Mouse (Mus musculus) limb, embryonic 10.5 days (tissue): ENCODE measurements at regions not wholly inside any gene's neighbourhood (a gene's known extent, or its start where the extent isn't known, plus 50 kb on each side); places are given as distances from the start of the nearest gene placed in this dataset.

Source experiments
- DNase-seq: peaks from one replicate; pipeline ENCODE4 v3.0.0-alpha.2; 2017; ENCODE audit warnings: low spot score
- H3K27ac ChIP-seq: fragments of 300-500 bp; sonication (generic); 2 replicates; pipeline ENCODE4 v1.5.1; 2016; ENCODE audit warnings: mild to moderate bottlenecking
- H3K27me3 ChIP-seq: fragments of 300-500 bp; sonication (generic); 2 replicates; pipeline ENCODE4 v1.6.1; 2016; ENCODE audit warnings: low read depth, mild to moderate bottlenecking; ENCODE audit not compliant: poor library complexity, severe bottlenecking
- H3K36me3 ChIP-seq: fragments of 300-500 bp; sonication (generic); 2 replicates; pipeline ENCODE4 v1.6.1; 2016; ENCODE audit warnings: mild to moderate bottlenecking, moderate library complexity
- H3K4me1 ChIP-seq: fragments of 300-500 bp; sonication (generic); 2 replicates; pipeline ENCODE4 v1.6.1; 2016
- H3K4me3 ChIP-seq: fragments of 300-500 bp; sonication (generic); 2 replicates; pipeline ENCODE4 v1.5.1; 2016; ENCODE audit warnings: mild to moderate bottlenecking, moderate library complexity
- H3K9me3 ChIP-seq: fragments of 300-500 bp; sonication (generic); replicated peaks from 2 replicates; pipeline ENCODE4 v1.6.1; 2016; ENCODE audit warnings: mild to moderate bottlenecking
- WGBS: fragments of 180-500 bp; shearing (Covaris S2); methylation state at CpG from one replicate; pipeline ENCODE4 v1.1.7; 2016; 5-methylcytosine and 5-hydroxymethylcytosine counted together

DNA sequence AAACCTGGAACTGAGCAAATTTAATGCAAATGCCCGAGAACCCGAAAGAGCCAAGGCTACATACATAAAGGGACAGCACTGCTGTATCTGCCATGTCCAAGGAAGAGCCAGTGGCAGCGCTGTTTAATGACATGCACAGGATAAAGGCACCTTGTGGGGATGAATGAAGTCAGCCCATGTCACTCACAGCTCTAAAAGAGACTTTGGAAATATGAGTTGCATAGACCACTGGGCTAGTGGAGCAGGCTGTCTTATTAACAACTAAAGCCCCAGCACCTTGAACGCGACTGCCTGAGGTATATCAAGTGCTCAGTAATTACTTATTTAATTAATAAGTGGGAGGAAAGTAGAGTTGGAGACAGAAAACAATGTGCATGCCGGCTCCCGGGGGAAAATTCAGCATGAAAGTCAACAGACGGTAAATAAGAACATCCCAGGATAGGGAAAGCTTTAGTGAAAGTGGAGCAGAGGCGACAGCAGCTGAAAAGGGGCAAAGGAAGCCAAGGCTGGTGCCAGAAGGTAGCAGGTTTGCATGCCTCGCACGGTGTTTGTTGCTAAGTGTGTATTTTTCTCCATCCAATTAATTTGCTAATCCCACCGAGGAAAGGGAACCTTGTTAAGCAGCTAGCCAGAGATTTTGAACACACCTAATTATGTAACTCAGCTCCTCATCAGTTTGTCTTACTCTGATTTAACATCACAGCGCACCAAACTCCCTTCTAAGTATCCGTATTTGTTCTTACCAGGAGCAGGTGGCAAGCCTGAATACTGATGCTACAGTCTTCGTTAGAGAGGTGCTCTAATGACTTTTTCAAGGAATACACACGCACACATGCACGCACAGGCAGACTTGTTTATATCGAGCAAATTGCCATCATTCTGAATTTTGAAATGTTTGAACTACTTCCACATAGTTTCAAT lies 167.4 kb downstream of the Triml1 start:
- Histone ChIP-seq H3K27me3 (no peaks in the 10 kb centered on the region), H3K27ac (no peak overlapping the region), H3K4me3 (no peak overlapping the region), H3K9me3 (no peaks in the 10 kb centered on the region), H3K36me3 (no peaks in the 10 kb centered on the region), H3K4me1 (0 out of 2 replicates have a peak, but pooled peaks cover 6% of the 10 kb centered on the region)
- DNase-seq, result no peak
- WGBS, result 85% methylated on average over 18 of the region's 18 CpGs

DNA sequence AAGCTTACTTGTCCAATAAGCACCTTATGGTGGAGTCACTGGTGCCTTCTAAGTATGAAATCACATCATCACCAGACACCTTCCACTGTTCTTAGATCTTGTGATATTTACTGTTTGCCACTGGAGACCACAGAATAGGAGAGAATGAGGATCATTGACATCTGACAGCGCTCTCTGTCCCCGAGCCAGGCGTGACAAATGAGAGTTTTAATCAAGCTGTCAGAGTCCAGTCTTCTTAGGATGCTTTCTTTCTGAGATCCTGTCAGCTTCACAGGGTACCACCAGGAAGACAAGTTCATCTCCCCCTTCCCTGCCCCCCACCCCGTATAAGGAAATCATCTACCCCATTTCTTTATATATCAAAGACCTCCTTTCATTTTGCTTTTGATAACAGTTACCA lies 168.7 kb downstream of the Triml1 start:
- Histone ChIP-seq H3K27ac (no peak overlapping the region), H3K4me3 (no peak overlapping the region), H3K27me3 (no peaks in the 10 kb centered on the region), H3K9me3 (no peaks in the 10 kb centered on the region), H3K4me1 (peaks cover 11% of the 10 kb centered on the region; the same call in 1 of the 2 replicates), H3K36me3 (no peaks in the 10 kb centered on the region)
- WGBS, result 90% methylated on average over 4 of the region's 4 CpGs
- no peak for DNase-seq

DNA sequence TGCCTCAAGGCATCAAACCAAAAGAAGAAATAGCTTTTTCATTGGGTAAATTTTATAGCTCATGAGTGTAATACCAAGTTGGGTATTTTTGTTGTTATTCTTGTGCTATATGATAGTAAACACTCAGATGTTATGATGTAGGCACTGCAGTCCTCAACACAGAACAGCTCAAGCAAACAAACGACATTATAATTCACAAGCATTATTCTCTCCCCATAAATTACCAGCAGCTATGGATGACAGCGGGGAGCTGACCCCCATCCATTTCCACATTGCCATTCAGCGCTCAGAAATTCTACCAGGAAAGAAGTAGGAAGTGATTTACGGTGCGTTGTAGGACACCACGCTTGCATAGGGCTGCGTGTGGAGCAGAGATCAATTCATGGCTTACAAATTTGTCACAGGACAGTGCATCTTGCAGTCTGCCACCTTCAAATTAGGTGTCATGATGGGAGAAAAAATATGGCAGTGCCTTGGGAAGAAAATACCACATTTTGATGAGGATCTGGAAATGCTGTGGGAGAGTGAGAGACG lies 173.4 kb downstream of the Triml1 start:
- peak; percentile 39 for DNase-seq
- Histone ChIP-seq H3K27ac (no peak overlapping the region), H3K4me1 (peaks cover 5% of the 10 kb centered on the region; the same call in 1 of the 2 replicates), H3K36me3 (no peaks in the 10 kb centered on the region), H3K9me3 (no peaks in the 10 kb centered on the region), H3K4me3 (no peak overlapping the region), H3K27me3 (no peaks in the 10 kb centered on the region)
- WGBS, result 51% methylated on average over 8 of the region's 8 CpGs

DNA sequence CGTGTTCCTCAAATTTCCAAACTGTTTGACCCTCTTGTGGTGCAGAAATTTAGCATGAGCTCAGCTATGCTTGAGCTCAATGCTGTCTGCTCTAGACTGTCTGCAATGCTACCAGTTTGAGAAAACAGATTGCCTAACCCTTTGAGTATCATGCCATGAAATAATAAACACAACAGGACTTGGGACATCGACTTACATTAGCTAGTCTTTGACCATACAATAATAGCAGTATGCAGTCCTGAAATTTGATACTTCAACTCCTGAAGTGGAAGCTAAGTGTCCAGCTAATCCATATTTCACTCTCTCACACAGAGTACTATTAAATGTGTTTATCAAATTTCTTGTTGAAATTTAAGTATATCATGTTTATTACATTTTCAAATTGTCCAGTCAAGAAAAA lies 176.8 kb downstream of the Triml1 start:
- Histone ChIP-seq H3K27me3 (no peaks in the 10 kb centered on the region), H3K4me1 (peaks cover 5% of the 10 kb centered on the region; the same call in 1 of the 2 replicates), H3K36me3 (no peaks in the 10 kb centered on the region), H3K9me3 (no peaks in the 10 kb centered on the region), H3K4me3 (no peak overlapping the region), H3K27ac (no peak overlapping the region)
- 87% methylated on average over 2 of the region's 2 CpGs for WGBS
- no peak for DNase-seq

DNA sequence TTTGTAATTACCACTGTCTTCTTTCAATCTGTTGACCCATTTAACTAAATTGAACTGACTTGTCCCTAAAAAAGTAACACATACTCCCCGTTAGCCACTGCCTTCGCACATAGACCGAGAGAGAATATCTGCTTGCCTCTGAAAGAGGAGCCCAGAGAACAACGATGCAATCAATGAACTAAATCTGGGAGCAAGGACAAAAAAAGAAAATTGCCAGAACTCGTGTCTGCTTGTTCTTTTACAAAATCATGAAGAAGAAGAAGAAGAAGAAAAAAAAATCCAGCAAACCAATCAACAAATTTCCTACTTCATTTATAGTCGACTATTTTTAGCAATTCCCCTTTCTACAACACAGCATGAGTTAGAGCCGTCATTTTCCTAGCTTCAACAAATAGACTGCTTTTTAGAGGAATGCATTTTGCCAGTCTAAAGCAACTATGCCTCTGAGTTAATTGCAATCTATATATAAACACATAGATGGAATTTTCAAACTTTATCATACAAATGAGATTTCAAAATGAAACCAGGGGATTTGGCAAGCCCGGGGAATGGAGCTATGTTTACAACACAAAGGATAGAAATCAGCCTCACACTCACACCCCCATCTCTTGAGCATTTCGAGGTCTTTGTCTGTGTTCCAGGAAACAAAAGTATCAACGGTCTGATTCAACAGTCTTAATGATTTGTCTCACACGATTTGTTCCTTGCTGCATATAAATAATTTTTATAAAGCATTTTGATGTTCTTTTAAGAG lies 183.1 kb downstream of the Triml1 start:
- H3K36me3 ChIP-seq, result no peaks in the 10 kb centered on the region
- H3K4me3 ChIP-seq, result no peak overlapping the region
- no peak overlapping the region for H3K27ac ChIP-seq
- H3K4me1 ChIP-seq, result no peaks in the 10 kb centered on the region
- H3K27me3 ChIP-seq, result no peaks in the 10 kb centered on the region
- 95% methylated on average over 11 of the region's 11 CpGs for WGBS
- no peaks in the 10 kb centered on the region for H3K9me3 ChIP-seq
- no peak for DNase-seq

DNA sequence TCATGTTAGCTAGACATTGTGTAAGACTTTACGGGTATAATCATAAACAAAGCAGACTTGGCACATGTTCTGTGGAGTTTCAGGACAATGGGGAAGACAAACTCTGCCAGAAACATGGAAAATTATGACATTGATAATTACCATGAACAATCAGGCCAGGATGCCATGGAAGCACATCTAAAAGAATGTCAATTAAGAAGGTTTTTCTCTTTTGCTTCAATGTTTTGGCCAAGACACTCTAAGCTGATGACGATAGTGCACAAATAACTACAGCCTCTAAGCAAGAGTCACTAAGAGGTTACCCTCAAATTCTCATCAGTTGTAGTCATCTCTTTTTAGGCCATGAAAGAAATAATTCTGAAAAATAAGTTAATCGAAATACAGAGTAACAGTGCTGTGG lies 208.7 kb downstream of the Triml1 start:
- Histone ChIP-seq H3K4me3 (no peak overlapping the region), H3K4me1 (no peaks in the 10 kb centered on the region), H3K36me3 (no peaks in the 10 kb centered on the region), H3K9me3 (no peaks in the 10 kb centered on the region), H3K27me3 (no peaks in the 10 kb centered on the region), H3K27ac (no peak overlapping the region)
- no peak for DNase-seq
- 95% methylated on average over 3 of the region's 3 CpGs for WGBS

DNA sequence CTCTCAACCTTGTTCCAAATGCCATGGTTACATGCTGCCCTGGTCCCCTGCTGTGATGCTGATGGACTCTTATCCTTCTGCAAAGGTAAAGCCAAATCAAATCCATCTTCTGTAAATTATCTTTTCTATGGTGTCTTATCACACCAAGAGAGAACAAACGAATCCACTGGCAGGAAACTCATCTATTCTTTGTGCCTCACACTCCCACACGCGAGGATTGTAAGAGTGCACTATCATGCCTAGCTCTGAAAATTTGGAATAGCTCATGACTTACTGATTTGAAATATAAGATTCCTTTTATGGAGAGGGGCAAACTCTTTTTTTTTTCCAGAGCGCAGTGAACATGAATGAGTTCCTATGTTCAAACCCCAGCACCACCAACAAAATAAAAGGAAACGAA lies 249.6 kb downstream of the Triml1 start:
- Histone ChIP-seq H3K9me3 (no peaks in the 10 kb centered on the region), H3K4me1 (no peaks in the 10 kb centered on the region), H3K36me3 (no peaks in the 10 kb centered on the region), H3K4me3 (no peak overlapping the region), H3K27ac (no peak overlapping the region), H3K27me3 (no peaks in the 10 kb centered on the region)
- 93% methylated on average over 5 of the region's 5 CpGs for WGBS
- DNase-seq, result no peak

DNA sequence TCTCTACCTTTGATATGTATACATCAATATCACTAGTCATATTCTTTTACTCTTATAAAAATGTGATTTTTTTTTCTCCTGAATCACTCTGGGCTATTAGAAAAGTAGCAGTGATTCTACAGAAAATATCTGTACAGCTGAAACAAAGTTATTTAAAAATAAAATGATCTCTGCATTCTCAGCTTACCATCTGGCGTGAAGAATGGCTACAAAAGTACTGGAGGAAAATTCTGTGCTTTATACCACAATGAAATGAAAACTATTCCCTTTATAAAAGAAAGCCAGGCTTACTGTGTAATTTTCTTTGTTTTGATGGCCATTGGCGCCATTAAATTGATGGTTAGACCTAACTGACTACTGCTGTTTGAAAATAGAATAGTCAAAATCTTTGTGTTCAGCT lies 254.8 kb downstream of the Triml1 start:
- Histone ChIP-seq H3K4me3 (no peak overlapping the region), H3K27me3 (no peaks in the 10 kb centered on the region), H3K36me3 (no peaks in the 10 kb centered on the region), H3K9me3 (no peaks in the 10 kb centered on the region), H3K27ac (no peak overlapping the region), H3K4me1 (no peaks in the 10 kb centered on the region)
- no peak for DNase-seq
- 91% methylated on average over 2 of the region's 2 CpGs for WGBS

DNA sequence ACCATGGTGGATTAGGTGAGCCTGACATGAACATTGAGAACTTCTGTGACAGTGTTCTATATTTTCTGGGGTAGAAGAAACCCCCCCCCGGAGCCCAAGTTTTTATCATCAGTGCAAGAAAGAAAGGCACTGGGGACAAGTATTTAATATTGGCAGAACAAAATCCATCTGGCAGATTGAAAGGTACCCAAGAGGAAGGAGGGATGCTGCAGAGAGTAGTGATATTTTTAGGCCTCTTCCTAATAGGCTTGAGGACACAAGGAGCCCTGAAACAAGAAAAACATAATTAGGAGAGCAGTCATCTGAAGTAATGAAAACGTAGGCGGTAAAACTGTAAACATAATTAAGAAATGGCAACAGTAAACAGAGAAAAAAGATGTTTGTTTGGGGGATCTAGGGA lies 271.0 kb downstream of the Triml1 start:
- DNase-seq, result no peak
- Histone ChIP-seq H3K4me1 (no peaks in the 10 kb centered on the region), H3K9me3 (no peaks in the 10 kb centered on the region), H3K27me3 (no peaks in the 10 kb centered on the region), H3K36me3 (no peaks in the 10 kb centered on the region), H3K27ac (no peak overlapping the region), H3K4me3 (no peak overlapping the region)
- 90% methylated on average over 3 of the region's 3 CpGs for WGBS
